Mouse (Mus musculus) kidney, postnatal 4 days (tissue): ENCODE data around the gene Tpte.

Experiments used
- DNase-seq, 2 experiments: peaks; one replicate each; pipeline ENCODE4 v3.0.0; 2021; ENCODE audit warnings: mixed read lengths in 2 of 2

The Tpte gene

GRCm38 (mm10) chr8:22282999-22283491, at the start of gene Tpte:
Gene Tpte, plus strand, starts transcription at chr8:22283441.
- no peak for DNase-seq

GRCm38 (mm10) chr8:22242986-22243385, 40.3 kb upstream of the Tpte start:
- DNase-seq, result no peak

- no peak for DNase-seq
Measured at GRCm38 (mm10) chr8:22245663-22246062, 37.6 kb upstream of the Tpte start.

- no peak for DNase-seq
Measured at GRCm38 (mm10) chr8:22247956-22248355, 35.3 kb upstream of the Tpte start.

GRCm38 (mm10) chr8:22249080-22249479, 34.2 kb upstream of the Tpte start:
- no peak for DNase-seq

GRCm38 (mm10) chr8:22258946-22259450, 24.2 kb upstream of the Tpte start:
- DNase-seq, result peak in 1 of 2 experiments; percentile 5

- DNase-seq, result no peak
Measured at GRCm38 (mm10) chr8:22259531-22259930, 23.7 kb upstream of the Tpte start.

GRCm38 (mm10) chr8:22260091-22260722, 23.0 kb upstream of the Tpte start:
- peak; percentile 34 to 45 for DNase-seq

- no peak for DNase-seq
Measured at GRCm38 (mm10) chr8:22262267-22262666, 21.0 kb upstream of the Tpte start.

- no peak for DNase-seq
Measured at GRCm38 (mm10) chr8:22264292-22264691, 18.9 kb upstream of the Tpte start.

- peak in 1 of 2 experiments; percentile 17 for DNase-seq
Measured at GRCm38 (mm10) chr8:22264787-22265186, 18.5 kb upstream of the Tpte start.

GRCm38 (mm10) chr8:22265194-22265593, 18.0 kb upstream of the Tpte start:
- DNase-seq, result no peak

GRCm38 (mm10) chr8:22266809-22267208, 16.4 kb upstream of the Tpte start:
- DNase-seq, result no peak

- no peak for DNase-seq
Measured at GRCm38 (mm10) chr8:22273142-22273541, 10.1 kb upstream of the Tpte start.

GRCm38 (mm10) chr8:22274641-22275040, 8.6 kb upstream of the Tpte start:
- DNase-seq, result no peak

GRCm38 (mm10) chr8:22302326-22302725, 19.1 kb downstream of the Tpte start:
- peak in 1 of 2 experiments; percentile 3 for DNase-seq

- peak; percentile 52 to 78 for DNase-seq
Measured at GRCm38 (mm10) chr8:22302896-22303306, 19.7 kb downstream of the Tpte start.

- peak in 1 of 2 experiments; percentile 6 for DNase-seq
Measured at GRCm38 (mm10) chr8:22304045-22304444, 20.8 kb downstream of the Tpte start.

GRCm38 (mm10) chr8:22306999-22307398, 23.8 kb downstream of the Tpte start:
- peak; percentile 12 to 40 for DNase-seq

- DNase-seq, result no peak
Measured at GRCm38 (mm10) chr8:22311446-22311845, 28.2 kb downstream of the Tpte start.

GRCm38 (mm10) chr8:22335426-22335825, 52.2 kb downstream of the Tpte start:
- DNase-seq, result no peak

GRCm38 (mm10) chr8:22359359-22359758, 76.1 kb downstream of the Tpte start:
- no peak for DNase-seq

- DNase-seq, result no peak
Measured at GRCm38 (mm10) chr8:22359882-22360281, 76.6 kb downstream of the Tpte start.

GRCm38 (mm10) chr8:22376311-22376710, 93.1 kb downstream of the Tpte start:
- DNase-seq, result no peak

GRCm38 (mm10) chr8:22376903-22377302, 93.7 kb downstream of the Tpte start:
- peak; percentile 71 to 74 for DNase-seq
